Mouse (Mus musculus) megakaryocyte progenitor cell, adult 5-6 weeks (primary cell): ENCODE measurements around the gene Rbm38. TPM values are rescaled to one million over a fixed set of nuclear protein-coding genes. Genes with fewer than 3 reads are reported as not detected.

Experiments
- ATAC-seq: replicated peaks from 2 replicates; pipeline ENCODE4 v1.8.0; 2016; ENCODE audit warnings: mild to moderate bottlenecking, moderate TSS enrichment, inconsistent platforms; ENCODE audit not compliant: poor library complexity
- total RNA-seq, 2 experiments: library from RNA; stranded (forward) in 1 of 2; stranded (reverse) in 1 of 2; fragments of 157-497, 149-512 nt in 1 of 2; fragments of 200-1000 nt in 1 of 2; gene quantifications; 2 replicates each; pipeline versions ENCODE4 v1.2.3 to v1.2.4; 2015 to 2017

The Rbm38 gene
- 130 and 153 TPM in 2 replicates for total RNA-seq (2015)
- 50.3 and 55.9 TPM in 2 replicates for total RNA-seq (2017)

DNA sequence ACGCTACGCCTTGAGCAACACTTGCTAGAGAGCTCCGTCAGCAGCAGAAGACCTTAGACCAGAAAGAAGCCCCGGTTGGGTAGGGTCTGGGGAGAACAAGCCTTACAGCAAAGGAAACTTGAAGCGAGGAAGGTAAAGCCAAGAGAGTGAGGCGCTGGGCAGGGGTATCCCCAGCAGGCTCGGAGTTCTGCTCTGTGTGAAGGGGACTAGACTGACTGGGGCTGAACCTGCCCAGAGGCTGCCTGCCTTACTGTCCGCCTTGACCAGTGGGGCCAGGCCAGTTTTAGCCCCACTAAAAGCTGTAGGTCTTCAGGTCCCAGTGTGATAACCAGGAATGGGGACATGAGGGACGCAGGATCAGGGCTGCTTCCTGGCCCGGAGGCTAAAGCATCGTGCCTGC, at the start of gene Rbm38:
Gene Rbm38, plus strand, starts transcription at position 69 of the 400 bp plus-strand sequence.
- ATAC-seq = no peak

- ATAC-seq = no peak
These were observed 48.4 kb upstream of the Rbm38 start for GRCm38 (mm10) chr2:172971865-172972264.

GRCm38 (mm10) chr2:172973806-172974565, 46.3 kb upstream of the Rbm38 start:
- ATAC-seq = no peak

DNA sequence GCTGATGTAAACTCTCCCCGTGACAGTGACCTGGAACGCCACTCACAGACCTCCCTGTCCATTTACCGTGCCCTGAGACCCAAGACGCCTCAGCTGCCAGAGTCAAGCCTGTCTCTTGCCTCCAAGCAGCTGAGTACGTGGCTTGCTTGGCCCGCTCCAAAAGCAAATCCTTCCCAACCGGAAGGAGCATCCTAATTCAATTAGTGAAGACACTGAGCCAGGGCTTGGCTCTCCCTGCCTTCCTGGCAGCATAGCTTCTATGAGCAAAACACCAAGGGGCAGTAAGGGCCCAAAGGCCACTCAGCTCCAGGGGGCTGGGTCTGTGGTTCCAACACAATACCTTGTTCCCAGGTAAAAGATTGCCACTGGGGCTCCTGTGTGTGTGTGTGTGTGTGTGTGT, 45.6 kb upstream of the Rbm38 start:
- no peak for ATAC-seq

DNA sequence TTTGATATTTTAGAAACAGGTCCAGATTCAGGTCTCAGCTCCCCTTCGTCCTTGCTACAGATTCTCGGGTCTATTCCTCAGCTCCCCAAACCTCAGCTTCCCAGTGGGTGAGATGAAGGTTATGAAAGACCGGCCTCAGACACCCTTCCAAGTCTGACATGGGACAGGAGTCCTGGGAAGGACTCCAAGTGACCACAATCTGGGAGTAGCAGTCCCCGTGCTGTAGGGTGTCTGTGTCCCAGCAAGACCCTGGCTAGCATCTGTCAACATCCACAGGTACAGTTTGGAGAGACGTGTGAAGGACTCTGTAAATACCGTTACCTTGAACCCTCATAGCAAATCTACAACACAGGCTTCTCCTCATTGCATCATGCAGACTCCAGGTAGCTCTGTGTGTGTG, 45.1 kb upstream of the Rbm38 start:
- ATAC-seq = no peak

GRCm38 (mm10) chr2:172976661-172977238, 43.5 kb upstream of the Rbm38 start:
- ATAC-seq = peak; percentile 38

DNA sequence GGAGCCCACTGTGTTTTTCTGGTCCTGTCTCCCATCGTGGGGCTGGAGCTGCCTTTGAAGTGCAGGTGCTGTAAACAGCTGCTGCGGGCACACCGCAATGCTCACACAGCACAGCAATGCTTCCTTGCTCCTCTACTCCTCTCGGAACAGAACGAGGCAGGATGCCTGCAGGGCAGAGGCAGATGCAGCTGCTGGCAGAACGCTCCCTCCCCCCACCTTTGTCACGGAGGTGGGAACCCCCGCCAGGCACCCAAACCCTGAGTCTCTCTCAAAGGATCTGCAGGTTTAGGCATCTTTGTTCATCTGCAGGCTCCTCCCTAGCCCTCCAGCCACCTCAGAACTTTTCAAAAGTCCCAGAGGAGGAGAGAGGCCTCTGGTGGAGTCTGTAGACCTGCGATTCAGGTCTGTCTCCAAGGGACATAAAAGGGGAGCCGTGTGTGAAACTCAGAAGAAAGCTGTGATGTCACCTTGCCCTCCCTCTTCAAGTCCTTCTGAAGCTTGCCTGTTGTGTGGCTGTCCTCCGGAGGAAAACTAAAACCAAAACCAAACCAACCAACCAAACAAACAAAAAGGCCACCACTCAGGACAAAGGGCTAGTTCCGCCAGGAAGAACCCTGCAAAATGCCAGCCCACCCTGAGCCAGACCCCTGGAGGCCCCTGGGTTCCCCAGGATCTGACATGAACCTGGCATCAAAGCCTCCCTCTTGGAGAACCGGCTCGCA, 42.7 kb upstream of the Rbm38 start, which contains the start of gene Spo11:
Gene Spo11, plus strand, starts transcription at position 292 of the 722 bp plus-strand sequence.
- peak; percentile 58 for ATAC-seq

GRCm38 (mm10) chr2:172978131-172978633, 42.1 kb upstream of the Rbm38 start:
- ATAC-seq = peak; percentile 47

GRCm38 (mm10) chr2:172979666-172980345, 40.5 kb upstream of the Rbm38 start:
- ATAC-seq = no peak

GRCm38 (mm10) chr2:172982776-172983561, 37.3 kb upstream of the Rbm38 start:
- no peak for ATAC-seq

GRCm38 (mm10) chr2:172990161-172990560, 30.1 kb upstream of the Rbm38 start:
- no peak for ATAC-seq

- ATAC-seq = peak; percentile 47
These were observed 24.1 kb upstream of the Rbm38 start for GRCm38 (mm10) chr2:172996207-172996606.

GRCm38 (mm10) chr2:172997748-172998147, 22.6 kb upstream of the Rbm38 start:
- ATAC-seq = no peak

DNA sequence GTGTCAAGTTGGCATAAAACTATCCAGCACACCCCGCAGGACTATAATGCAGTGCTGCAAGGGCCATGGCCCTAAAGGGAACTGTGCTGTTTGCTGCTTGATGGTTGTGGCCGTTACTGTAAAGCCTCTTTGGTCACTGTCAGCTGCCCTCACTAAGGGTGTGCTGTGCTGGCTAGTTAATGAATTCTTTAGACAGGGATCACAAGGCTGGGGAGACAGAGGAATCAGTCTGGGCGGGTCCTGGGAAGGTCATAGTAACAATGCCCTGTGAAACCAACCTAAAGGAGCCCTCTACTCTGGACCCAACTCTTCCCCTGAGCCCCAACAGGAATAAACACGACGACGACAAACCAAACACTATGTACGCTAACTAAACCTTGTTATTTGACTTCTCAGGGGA, 21.8 kb upstream of the Rbm38 start:
- no peak for ATAC-seq

DNA sequence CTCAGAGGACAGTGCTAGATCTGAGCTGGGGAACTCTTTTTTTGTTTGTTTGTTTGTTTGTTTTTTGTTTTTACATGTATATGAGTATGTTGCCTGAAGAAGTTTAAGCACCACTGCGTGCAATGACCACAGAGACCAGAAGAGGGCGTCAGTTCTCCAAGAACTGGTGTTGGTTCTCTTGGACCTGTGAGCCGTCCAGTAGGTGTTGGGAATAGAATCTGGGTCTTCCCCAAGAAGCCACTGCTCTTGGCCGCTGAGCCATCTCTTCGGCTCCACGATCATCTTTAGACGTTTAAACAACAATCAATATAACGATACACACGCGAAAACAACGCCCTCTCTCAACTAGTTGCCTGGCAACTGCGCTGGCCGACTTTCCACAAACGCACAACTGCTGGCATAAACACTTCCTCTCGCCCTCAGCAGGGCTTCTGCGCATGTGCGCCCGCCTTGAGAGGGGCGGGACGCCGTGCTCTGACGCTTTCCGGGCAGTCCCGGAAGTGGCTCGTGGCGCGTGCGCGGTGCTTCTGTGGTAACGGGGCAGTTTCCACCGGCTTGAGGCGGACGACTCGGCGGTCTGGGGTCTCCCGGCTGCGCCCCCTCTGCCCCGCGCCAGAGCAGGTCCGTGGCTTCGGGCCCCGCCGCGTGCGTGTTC, 20.5 kb upstream of the Rbm38 start, which contains the start of gene Rae1:
Gene Rae1, plus strand, starts transcription at position 488 of the 655 bp plus-strand sequence.
- ATAC-seq = peak; percentile 83

GRCm38 (mm10) chr2:173000285-173000652, 20.0 kb upstream of the Rbm38 start:
- peak; percentile 59 for ATAC-seq

- 0 out of 2 replicates have a peak, but pooled peaks have one; percentile 9 for ATAC-seq
These were observed 19.4 kb upstream of the Rbm38 start for GRCm38 (mm10) chr2:173000921-173001320.

DNA sequence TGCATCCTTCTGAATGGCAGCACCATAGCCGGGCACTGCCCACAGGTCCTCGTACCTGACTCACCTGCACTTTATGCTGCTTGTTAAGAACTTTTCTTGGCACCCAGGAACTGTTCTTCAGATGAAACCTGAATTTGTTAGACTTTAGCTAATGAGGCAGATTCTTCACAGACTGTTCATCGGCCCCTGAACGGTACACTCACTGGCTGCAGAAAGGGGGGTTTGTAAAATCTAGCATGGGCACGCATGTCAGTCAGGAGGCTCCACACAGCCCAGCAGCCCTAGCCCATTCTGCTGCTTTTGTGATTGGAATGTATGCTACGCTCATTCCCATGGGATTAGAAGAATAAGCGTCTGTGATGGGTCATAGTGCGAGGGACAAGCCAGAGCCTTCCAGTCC, 16.6 kb upstream of the Rbm38 start:
- no peak for ATAC-seq

- ATAC-seq = no peak
These were observed 10.0 kb upstream of the Rbm38 start for GRCm38 (mm10) chr2:173010220-173010717.
